Mouse (Mus musculus): Measurements from ENCODE around the gene Ak2. TPM values are rescaled to one million over a fixed set of nuclear protein-coding genes. Genes with fewer than 3 reads are reported as not detected.

The Ak2 gene
- total RNA-seq, 2 experiments from 2014 or later, result 24.9 TPM

- peak in 1 of 2 experiments; percentile 79 for DNase-seq (ENCODE audit: low spot score in 2 of 2)
Observed at GRCm38 (mm10) chr4:128971065-128971694, 20.6 kb upstream of the Ak2 start.

GRCm38 (mm10) chr4:128974677-128975076 lies 17.1 kb upstream of the Ak2 start:
- no peak for DNase-seq (ENCODE audit: low spot score in 2 of 2)

- no peak for DNase-seq (ENCODE audit: low spot score in 2 of 2)
Observed at GRCm38 (mm10) chr4:128976577-128976976, 15.2 kb upstream of the Ak2 start.

GRCm38 (mm10) chr4:128977217-128977616 lies 14.5 kb upstream of the Ak2 start:
- no peak for DNase-seq (ENCODE audit: low spot score in 2 of 2)

GRCm38 (mm10) chr4:128978634-128979033 lies 13.1 kb upstream of the Ak2 start:
- DNase-seq (ENCODE audit: low spot score in 2 of 2), result no peak

- no peak for DNase-seq (ENCODE audit: low spot score in 2 of 2)
Observed at GRCm38 (mm10) chr4:128980890-128981832, 10.6 kb upstream of the Ak2 start.

GRCm38 (mm10) chr4:128981833-128982180 lies 10.0 kb upstream of the Ak2 start:
- DNase-seq (ENCODE audit: low spot score in 2 of 2), result no peak

GRCm38 (mm10) chr4:128983151-128983550 lies 8.6 kb upstream of the Ak2 start:
- DNase-seq (ENCODE audit: low spot score in 2 of 2), result no peak

GRCm38 (mm10) chr4:128983656-128984055 lies 8.1 kb upstream of the Ak2 start:
- no peak for DNase-seq (ENCODE audit: low spot score in 2 of 2)

- no peak for DNase-seq (ENCODE audit: low spot score in 2 of 2)
Observed at GRCm38 (mm10) chr4:128984600-128984999, 7.2 kb upstream of the Ak2 start.

GRCm38 (mm10) chr4:128988911-128989310 lies 2.8 kb upstream of the Ak2 start:
- no peak for DNase-seq (ENCODE audit: low spot score in 2 of 2)

- DNase-seq (ENCODE audit: low spot score in 2 of 2), result no peak
Observed at GRCm38 (mm10) chr4:128989678-128990077, 2.1 kb upstream of the Ak2 start.

- no peak for DNase-seq (ENCODE audit: low spot score in 2 of 2)
Observed at GRCm38 (mm10) chr4:128992176-128992575, 418 bp downstream of the Ak2 start.

GRCm38 (mm10) chr4:128993025-128993662 lies 1.4 kb downstream of the Ak2 start:
- DNase-seq (ENCODE audit: low spot score in 2 of 2), result peak; percentile 95 to 98

GRCm38 (mm10) chr4:128993675-128994074 lies 1.9 kb downstream of the Ak2 start:
- no peak for DNase-seq (ENCODE audit: low spot score in 2 of 2)

GRCm38 (mm10) chr4:128995238-128995637 lies 3.5 kb downstream of the Ak2 start:
- no peak for DNase-seq (ENCODE audit: low spot score in 2 of 2)

- no peak for DNase-seq (ENCODE audit: low spot score in 2 of 2)
Observed at GRCm38 (mm10) chr4:128997258-128997657, 5.5 kb downstream of the Ak2 start.

GRCm38 (mm10) chr4:128998401-128998800 lies 6.6 kb downstream of the Ak2 start:
- no peak for DNase-seq (ENCODE audit: low spot score in 2 of 2)

- DNase-seq (ENCODE audit: low spot score in 2 of 2), result no peak
Observed at GRCm38 (mm10) chr4:129000786-129001185, 9.0 kb downstream of the Ak2 start.

GRCm38 (mm10) chr4:129003720-129004119 lies 12.0 kb downstream of the Ak2 start:
- no peak for DNase-seq (ENCODE audit: low spot score in 2 of 2)

- no peak for DNase-seq (ENCODE audit: low spot score in 2 of 2)
Observed at GRCm38 (mm10) chr4:129008006-129008519, 16.3 kb downstream of the Ak2 start.

GRCm38 (mm10) chr4:129008672-129009071 lies 16.9 kb downstream of the Ak2 start:
- no peak for DNase-seq (ENCODE audit: low spot score in 2 of 2)

Data from layer of hippocampus, adult 18-20 months (tissue).